Mouse (Mus musculus) v-Abl transformed pro-B cells (cell line): ENCODE results near the gene Far1.

Experiments used
- in situ Hi-C, 2 experiments: fragments of 400-800 bp; cut with MboI; formaldehyde crosslinking; loops; one replicate each; pipeline ENCODE4 v1.15.1; 2025; ENCODE audit not compliant: unreplicated experiment in 2 of 2

Far1 gene

GRCm38 (mm10) chr7:113619768-113620167, 106.1 kb downstream of the Far1 start:
- in situ Hi-C loops: loop anchor here in 1 of 2 experiments (25.0 kb wide), 1 partner anchor 1193 kb away; no protein-coding TSS in a partner anchor
